In the genomic region with DNA sequence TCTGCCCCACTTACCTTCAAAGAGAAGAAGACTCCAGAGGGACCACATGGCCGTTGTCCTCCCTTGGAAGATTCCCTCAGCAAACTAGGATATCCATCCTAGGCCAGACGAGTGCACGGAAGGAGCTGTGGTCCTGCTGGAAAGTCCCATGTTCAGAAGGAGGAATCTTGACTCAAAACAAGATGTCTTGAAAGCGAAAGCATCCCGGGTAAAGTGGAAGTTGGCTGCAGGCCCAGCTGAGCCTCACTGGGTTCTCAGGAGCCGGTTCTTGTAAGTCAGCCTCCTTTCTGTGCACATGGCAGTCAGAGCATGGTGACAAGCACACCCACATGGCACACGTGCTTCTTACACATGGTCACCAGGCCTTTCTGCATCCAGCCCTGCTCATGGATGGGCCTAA, we compare ENCODE assay signal across 11 mouse cellular contexts. TPM values are rescaled to one million over a fixed set of nuclear protein-coding genes. Genes with fewer than 3 reads are reported as not detected.
DNase-seq lines count a peak whose midpoint lies in the region; ATAC-seq and TF ChIP-seq lines count a peak whose summit lies in the region.
"Had no signal": no experiment of that assay in that cellular context is flagged by ENCODE, and none has a peak within 500 bp of the region (broad histone marks: within the 10 kb centered on the region; RNA-seq: fewer than 3 reads in every experiment).

A gene (minus strand): TSS at position 184 of the 400 bp plus-strand sequence.

- no peaks in the 10 kb centered on the region for H3K27me3 ChIP-seq in lung, postnatal 0 days (replicated peaks; ENCODE audit: insufficient read depth, low read length)
- H3K27me3 ChIP-seq in intestine, embryonic 16.5 days (replicated peaks; ENCODE audit: control insufficient read depth, insufficient read depth, low read length): no peaks in the 10 kb centered on the region

- H3K9me3 ChIP-seq in lung, postnatal 0 days (ENCODE audit: low read length): no peaks in the 10 kb centered on the region
- 0 out of 2 replicates have a peak, but pooled peaks cover 3% of the 10 kb centered on the region for H3K9me3 ChIP-seq in intestine, embryonic 16.5 days (ENCODE audit: control insufficient read depth, low read length)
- H3K9me3 ChIP-seq: heart, embryonic 15.5 days had no signal

- H3K27ac ChIP-seq in lung, postnatal 0 days (ENCODE audit: low read length): no peak within 1 kb of the TSS
- no peak within 1 kb of the TSS for H3K27ac ChIP-seq in intestine, embryonic 16.5 days (ENCODE audit: low read length)
- H3K27ac ChIP-seq: heart, embryonic 15.5 days had no signal

- 43% methylated on average over 7 of the region's 7 CpGs for WGBS in lung, postnatal 0 days
- WGBS in intestine, embryonic 16.5 days: 75% methylated on average over 7 of the region's 7 CpGs

- DNase-seq in adrenal gland, postnatal 10 days: peak; percentile 12
- no peak for DNase-seq in adrenal gland, adult 8-10 months
- peak; percentile 42 to 49 for DNase-seq in lung, adult 18-20 months
- DNase-seq in lung, postnatal 0 days (ENCODE audit: low spot score): no peak
- DNase-seq: embryo, embryonic 11 days had no signal

- H3K36me3 ChIP-seq in lung, postnatal 0 days (ENCODE audit: insufficient read depth, low read length): no peaks in the 10 kb centered on the region
- no peaks in the 10 kb centered on the region for H3K36me3 ChIP-seq in intestine, embryonic 16.5 days (ENCODE audit: control insufficient read depth, insufficient read depth, low read length)
- H3K36me3 ChIP-seq: heart, embryonic 15.5 days had no signal

- no peak for TF ChIP-seq CTCF in lung, postnatal 0 days (IDR thresholded peaks at IDR 0.05)

- H3K4me3 ChIP-seq in lung, postnatal 0 days (ENCODE audit: low read depth, low read length): no peak within 1 kb of the TSS
- H3K4me3 ChIP-seq in intestine, embryonic 16.5 days (ENCODE audit: low read length): no peak within 1 kb of the TSS
- H3K4me3 ChIP-seq: heart, embryonic 15.5 days had no signal

- no peak for TF ChIP-seq EP300 in lung, postnatal 0 days (IDR thresholded peaks at IDR 0.05)

- ATAC-seq in lung, postnatal 0 days: no peak
- peak; percentile 26 for ATAC-seq in granulocyte monocyte progenitor cell, adult 5-6 weeks (replicated peaks; ENCODE audit: poor library complexity, severe bottlenecking)
- peak; percentile 56 for ATAC-seq in megakaryocyte, adult 5-6 weeks (ENCODE audit: poor library complexity, severe bottlenecking)
- no peak for ATAC-seq in intestine, embryonic 16.5 days
- ATAC-seq in megakaryocyte-erythroid progenitor cell, adult 5-6 weeks (replicated peaks; ENCODE audit: low FRiP score, low TSS enrichment, poor library complexity, severe bottlenecking): no peak

- no peak within 1 kb of the TSS for H3K4me2 ChIP-seq in lung, postnatal 0 days (replicated peaks; ENCODE audit: low read depth, low read length)
- no peak within 1 kb of the TSS for H3K4me2 ChIP-seq in intestine, embryonic 16.5 days (ENCODE audit: low read depth, low read length)
- H3K4me2 ChIP-seq: heart, embryonic 15.5 days had no signal

- no peak within 1 kb of the TSS for H3K9ac ChIP-seq in lung, postnatal 0 days (replicated peaks; ENCODE audit: low read depth)
- no peak within 1 kb of the TSS for H3K9ac ChIP-seq in intestine, embryonic 16.5 days (ENCODE audit: low read depth, low read length)
- H3K9ac ChIP-seq: heart, embryonic 15.5 days had no signal

- no peaks in the 10 kb centered on the region for H3K4me1 ChIP-seq in lung, postnatal 0 days (ENCODE audit: insufficient read depth, low read depth, low read length)
- no peaks in the 10 kb centered on the region for H3K4me1 ChIP-seq in intestine, embryonic 16.5 days (ENCODE audit: control insufficient read depth, insufficient read depth, low read length)

RNA-seq across cellular contexts. Expression of the gene that starts here (rescaled TPM):
- under 1 TPM in 1 of 2 experiments, not detected in 1; 0.58 TPM for total RNA-seq in adrenal gland, postnatal 10 days (2021)
- 1 to 10 TPM in 1 of 4 experiments, under 1 TPM in 3; 0.17 to 1.1 (median 0.89) TPM for total RNA-seq in adrenal gland, adult 8-10 months (2022)
- polyA plus RNA-seq in lung, postnatal 0 days (2015; fragmentation: Nextera tagmentation; extraction: Ambion mirVana): 0.07 and 0.19 TPM in 2 replicates
- 1.4 TPM in 1 of 2 replicates, not detected in the other for total RNA-seq in granulocyte monocyte progenitor cell, adult 5-6 weeks (2014; fragmentation: Nextera tagmentation)
- total RNA-seq in granulocyte monocyte progenitor cell, adult 5-6 weeks (2017): not detected in 2 replicates
- total RNA-seq in megakaryocyte, adult 5-6 weeks (2015): 8.6 and 8.7 TPM in 2 replicates
- total RNA-seq in megakaryocyte, adult 5-6 weeks (2017): 9.1 and 10.1 TPM in 2 replicates
- polyA plus RNA-seq in intestine, embryonic 16.5 days (2015; fragmentation: Nextera tagmentation; extraction: Ambion mirVana): 0.64 and 0.66 TPM in 2 replicates
- total RNA-seq in megakaryocyte-erythroid progenitor cell, adult 5-6 weeks (2014; fragmentation: Nextera tagmentation): not detected in 2 replicates
- not detected in 2 replicates for total RNA-seq in megakaryocyte-erythroid progenitor cell, adult 5-6 weeks (2017)
- total RNA-seq: left cerebral cortex, postnatal 36 days had no signal
- polyA plus RNA-seq: heart, embryonic 15.5 days had no signal

Comparison
In these comparisons a context has a peak if more than half of its experiments do, and no peak if none do; other contexts are left out.
1. RNA of the gene that starts here (total RNA-seq): 8.6 to 10.1 TPM in megakaryocyte, adult 5-6 weeks; 1.4 TPM in granulocyte monocyte progenitor cell, adult 5-6 weeks, 0.17 to 1.1 TPM in adrenal gland, adult 8-10 months, 0.58 TPM in adrenal gland, postnatal 10 days and not detected in megakaryocyte-erythroid progenitor cell, adult 5-6 weeks; every median in the first group is over 4 times any median in the second.
2. DNase-seq: peak in lung, adult 18-20 months (2 of 2); none in adrenal gland, adult 8-10 months (single experiment) and lung, postnatal 0 days (single experiment).
3. Peak in DNase-seq in adrenal gland, postnatal 10 days; RNA of the gene not detected or under 1 TPM.
4. ATAC-seq: peak in granulocyte monocyte progenitor cell, adult 5-6 weeks (single experiment) and megakaryocyte, adult 5-6 weeks (single experiment); none in lung, postnatal 0 days (single experiment), intestine, embryonic 16.5 days (single experiment) and megakaryocyte-erythroid progenitor cell, adult 5-6 weeks (single experiment).